Mouse (Mus musculus) T-helper 17 cell (primary cell): Measurements from ENCODE around the gene Gm19684.
"Not testable (repeated sequence)": the region's sequence is repeated elsewhere in the genome, so short reads cannot be mapped to it uniquely, and the experiment has no call there.

Experiments
- in situ Hi-C, 2 experiments: fragments of 300-600 bp; cut with MboI, MseI; formaldehyde crosslinking; loops; 1 replicate in 1 of 2; 2 replicates in 1 of 2; pipeline ENCODE4 v1.15.1; 2025; ENCODE audit warnings: high pct_unique_total_duplicates in 2 of 2

Gene Gm19684

GRCm38 (mm10) chr17:36128968-36129817 lies 7.7 kb downstream of the Gm19684 start, which contains the start of gene Gm7030:
Gene Gm7030 (minus strand): TSS chr17:36129425.
- in situ Hi-C loops = not testable (repeated sequence)

- in situ Hi-C loops = no loop called here
Observed at GRCm38 (mm10) chr17:36131516-36132265, 10.2 kb downstream of the Gm19684 start.

- in situ Hi-C loops = not testable (repeated sequence)
Observed at GRCm38 (mm10) chr17:36135421-36136231, 14.1 kb downstream of the Gm19684 start.

GRCm38 (mm10) chr17:36136299-36136848 lies 14.9 kb downstream of the Gm19684 start:
- in situ Hi-C loops = not testable (repeated sequence)

- in situ Hi-C loops = no loop called here
Observed at GRCm38 (mm10) chr17:36145111-36145860, 23.8 kb downstream of the Gm19684 start.

- in situ Hi-C loops = not testable (repeated sequence)
Observed at GRCm38 (mm10) chr17:36145861-36146156, 24.3 kb downstream of the Gm19684 start.

- in situ Hi-C loops = not testable (repeated sequence)
Observed at GRCm38 (mm10) chr17:36146937-36147336, 25.5 kb downstream of the Gm19684 start.

- in situ Hi-C loops = not testable (repeated sequence)
Observed at GRCm38 (mm10) chr17:36148468-36148867, 27.0 kb downstream of the Gm19684 start.

- in situ Hi-C loops = not testable (repeated sequence)
Observed at GRCm38 (mm10) chr17:36151200-36151599, 29.7 kb downstream of the Gm19684 start.

- in situ Hi-C loops = no loop called here
Observed at GRCm38 (mm10) chr17:36154271-36155149, 33.0 kb downstream of the Gm19684 start.

GRCm38 (mm10) chr17:36157782-36158181 lies 36.3 kb downstream of the Gm19684 start:
- in situ Hi-C loops = not testable (repeated sequence)

- in situ Hi-C loops = not testable (repeated sequence)
Observed at GRCm38 (mm10) chr17:36158264-36158663, 36.8 kb downstream of the Gm19684 start.

- in situ Hi-C loops = no loop called here
Observed at GRCm38 (mm10) chr17:36161129-36162051, 39.9 kb downstream of the Gm19684 start.

- in situ Hi-C loops = not testable (repeated sequence)
Observed at GRCm38 (mm10) chr17:36166901-36167300, 45.4 kb downstream of the Gm19684 start.

GRCm38 (mm10) chr17:36167306-36168038 lies 46.0 kb downstream of the Gm19684 start:
- in situ Hi-C loops = no loop called here

GRCm38 (mm10) chr17:36168039-36168652 lies 46.7 kb downstream of the Gm19684 start, which contains the start of gene Gm8909:
Gene Gm8909 (minus strand): TSS chr17:36168537.
- in situ Hi-C loops = no loop called here

GRCm38 (mm10) chr17:36169094-36169493 lies 47.6 kb downstream of the Gm19684 start:
- in situ Hi-C loops = not testable (repeated sequence)
